Mouse (Mus musculus) c-Kit-positive CD71-positive TER-119-positive erythroid progenitor cells, embryonic 14.5 days (primary cell): Measurements from ENCODE around the gene Knstrn.

Experiments used
- DNase-seq: peaks from one replicate; pipeline ENCODE4 v3.0.0-alpha.2; 2013; ENCODE audit warnings: low spot score

Gene Knstrn

GRCm38 (mm10) chr2:118813981-118814836, at the start of gene Knstrn:
Gene Knstrn, plus strand, starts transcription at chr2:118814003.
- peak; percentile 88 for DNase-seq

DNA sequence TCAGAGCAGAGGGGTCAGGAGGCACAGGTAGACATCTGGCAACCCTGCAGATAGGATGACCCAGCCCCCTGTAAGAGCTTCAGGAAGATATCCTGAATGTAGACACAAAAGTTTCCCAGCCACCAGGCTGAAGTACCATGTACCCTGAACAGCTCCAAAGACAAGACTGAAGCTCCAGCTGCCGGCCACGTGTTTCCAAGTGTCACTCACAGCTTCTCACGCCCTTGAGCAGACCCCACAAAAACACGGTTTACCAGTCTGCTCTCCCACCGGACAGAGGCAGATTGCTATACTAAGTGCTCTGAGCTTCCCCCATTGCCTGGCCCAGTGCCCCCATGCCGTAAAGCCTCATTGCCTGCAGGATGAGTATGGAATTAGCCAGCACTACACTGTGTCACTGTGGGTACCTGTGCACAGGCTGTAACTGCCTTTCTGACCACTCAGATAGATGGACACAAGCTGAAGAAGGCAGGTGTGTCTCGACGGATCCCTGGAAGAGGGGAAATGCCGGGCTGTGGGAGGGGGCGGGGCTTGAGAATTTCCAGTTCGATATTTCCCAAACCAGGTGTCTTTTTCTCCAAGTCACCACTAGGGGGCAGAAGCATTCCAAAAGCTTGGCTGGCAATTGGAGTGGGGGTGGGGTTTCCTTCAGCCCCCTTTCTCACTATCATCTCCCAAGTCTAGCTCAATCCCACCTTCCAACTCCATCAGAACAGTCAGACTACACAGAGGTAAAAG, 49.5 kb upstream of the Knstrn start:
- DNase-seq, result no peak

DNA sequence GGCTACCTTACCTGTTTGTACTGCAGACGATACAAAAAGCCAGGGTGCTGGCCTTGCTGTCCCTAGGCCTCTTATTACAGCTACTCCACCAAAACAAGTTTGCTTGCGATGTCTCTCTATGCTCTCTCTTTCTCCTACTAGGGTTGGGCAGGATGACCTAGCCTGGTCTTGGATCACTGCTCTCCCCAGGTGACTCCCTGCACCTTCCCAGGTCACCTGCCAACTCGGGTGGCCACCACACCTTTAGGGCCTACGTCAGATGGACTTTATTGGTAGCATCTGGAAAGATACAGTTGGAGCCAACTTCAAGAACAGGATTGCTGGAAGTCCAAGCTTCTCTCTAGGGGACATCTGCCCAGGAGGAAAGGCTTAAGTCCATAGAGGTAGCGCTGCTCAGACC, 48.9 kb upstream of the Knstrn start:
- no peak for DNase-seq

GRCm38 (mm10) chr2:118766041-118767033, 47.5 kb upstream of the Knstrn start:
- DNase-seq, result no peak

GRCm38 (mm10) chr2:118772158-118772874, 41.5 kb upstream of the Knstrn start, which contains the start of gene Phgr1:
Gene Phgr1, plus strand, starts transcription at chr2:118772769.
- no peak for DNase-seq

DNA sequence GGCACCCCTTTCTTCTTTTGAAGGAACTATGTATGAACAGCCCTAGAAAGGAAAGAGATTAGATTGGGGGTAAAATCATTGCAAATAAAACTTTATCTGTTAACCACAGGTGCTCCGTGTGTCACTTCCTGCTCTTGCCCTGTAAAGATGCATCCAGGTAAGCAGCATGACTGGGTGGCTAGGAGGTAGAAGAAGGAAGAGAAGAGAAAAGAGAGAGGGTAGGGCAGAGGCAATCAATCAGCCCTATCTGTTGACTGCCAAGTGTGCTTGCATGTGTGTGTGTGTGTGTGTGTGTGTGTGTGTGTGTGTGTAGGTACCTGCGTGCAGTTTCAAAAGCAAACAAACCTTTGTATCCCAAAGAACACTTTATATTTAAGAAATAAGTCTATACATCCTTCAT, 39.3 kb upstream of the Knstrn start:
- DNase-seq, result no peak

GRCm38 (mm10) chr2:118775396-118775795, 38.4 kb upstream of the Knstrn start:
- DNase-seq, result no peak

DNA sequence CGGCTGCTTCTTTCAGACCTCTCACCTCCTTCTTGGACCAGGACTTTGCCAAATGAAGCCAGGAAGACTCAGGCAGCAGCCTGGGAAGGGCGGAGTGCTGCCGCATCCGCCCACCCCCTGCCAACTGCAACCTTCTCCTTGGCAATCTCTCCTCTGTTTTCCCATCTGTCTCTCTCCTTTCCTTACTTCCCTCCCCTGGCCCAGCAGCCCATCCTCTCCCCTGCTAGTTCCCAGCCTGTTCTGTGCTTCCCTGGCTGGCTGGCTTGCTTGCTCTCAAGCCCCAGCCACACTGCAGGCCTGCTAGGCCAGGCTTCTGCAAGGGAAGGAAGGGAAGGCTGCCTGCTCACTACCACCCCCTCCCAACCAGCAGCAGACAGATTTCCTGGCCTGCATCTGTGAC, 38.0 kb upstream of the Knstrn start:
- no peak for DNase-seq

DNA sequence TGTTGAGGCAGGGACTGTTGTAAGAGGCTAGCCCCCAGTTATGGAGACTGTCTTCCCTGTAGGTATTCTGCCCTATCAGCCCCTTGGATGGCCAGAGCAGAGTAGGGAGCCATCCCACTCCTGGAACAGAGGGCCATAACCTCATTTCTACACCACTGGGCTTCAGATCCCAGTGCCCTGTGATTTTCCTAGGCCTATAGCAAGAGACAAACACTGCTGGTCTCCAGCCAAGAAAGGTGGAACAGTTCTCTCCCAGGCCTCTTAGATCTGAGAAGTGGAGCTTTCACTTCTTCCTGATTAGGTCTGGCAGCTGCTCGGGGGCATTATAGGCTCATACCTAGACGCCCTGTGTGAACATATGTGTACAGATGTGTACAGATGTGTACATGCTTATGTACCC, 37.5 kb upstream of the Knstrn start:
- no peak for DNase-seq

DNA sequence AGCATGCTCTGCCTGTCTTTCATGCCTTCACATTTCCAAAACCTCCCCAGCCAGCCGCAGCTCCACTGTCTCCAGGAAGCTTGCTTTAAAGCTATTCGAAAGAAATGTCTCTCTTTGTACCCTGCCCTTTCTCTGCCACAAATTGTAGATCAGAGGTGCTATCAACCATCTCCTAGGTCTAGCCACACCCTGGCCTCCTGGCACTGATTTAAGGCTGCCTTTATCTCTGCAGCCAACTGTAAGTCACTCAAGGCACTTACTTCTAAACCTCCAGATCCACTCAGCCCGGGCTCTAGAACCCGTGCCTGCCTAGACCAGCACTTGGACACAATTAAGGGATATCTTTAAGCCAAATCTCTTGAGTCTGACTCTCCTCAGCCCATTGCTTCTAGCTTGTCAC, 35.4 kb upstream of the Knstrn start:
- DNase-seq, result no peak

DNA sequence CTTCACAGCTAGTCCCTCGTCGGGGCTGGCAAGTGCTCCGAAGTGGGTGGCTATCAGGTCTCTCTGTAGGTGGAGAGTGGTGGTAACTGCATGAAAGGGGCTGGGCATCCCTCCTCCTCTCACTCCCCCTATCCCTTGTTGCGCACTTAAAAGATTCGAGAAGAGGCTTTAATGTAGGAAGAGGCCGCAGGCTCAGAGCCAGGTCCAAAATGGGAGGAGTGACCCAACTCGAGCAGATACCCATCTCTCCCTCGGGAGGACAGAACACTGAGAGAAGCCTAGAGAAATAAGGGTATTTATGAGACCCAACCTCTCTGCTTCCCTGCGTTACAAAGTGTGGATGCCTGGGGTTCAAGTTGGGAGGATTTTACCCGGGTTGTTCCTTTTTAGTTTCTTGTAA, 34.7 kb upstream of the Knstrn start:
- DNase-seq, result no peak

- DNase-seq, result peak; percentile 73
Measured at GRCm38 (mm10) chr2:118779504-118780480, 34.0 kb upstream of the Knstrn start, which contains the start of gene Disp2. Gene Disp2, plus strand, starts transcription at chr2:118779719.

DNA sequence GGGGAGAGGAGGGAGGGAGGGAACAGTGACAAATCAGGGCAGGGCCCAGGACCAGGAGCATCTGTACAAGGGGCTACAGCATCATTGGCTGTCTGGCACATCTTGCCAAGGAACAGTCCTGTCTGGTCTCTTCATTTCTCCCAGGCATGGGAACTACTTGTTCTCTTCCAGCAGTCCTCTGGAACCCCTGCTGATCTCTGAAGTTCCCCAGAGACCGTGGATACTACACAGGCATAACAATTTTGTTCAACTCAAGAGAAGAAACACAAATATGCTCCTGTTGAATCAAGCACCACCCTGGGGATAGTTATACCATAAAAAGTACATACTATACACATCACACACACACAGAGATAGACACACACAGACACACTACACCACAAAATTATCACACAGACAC, 32.7 kb upstream of the Knstrn start:
- no peak for DNase-seq

DNA sequence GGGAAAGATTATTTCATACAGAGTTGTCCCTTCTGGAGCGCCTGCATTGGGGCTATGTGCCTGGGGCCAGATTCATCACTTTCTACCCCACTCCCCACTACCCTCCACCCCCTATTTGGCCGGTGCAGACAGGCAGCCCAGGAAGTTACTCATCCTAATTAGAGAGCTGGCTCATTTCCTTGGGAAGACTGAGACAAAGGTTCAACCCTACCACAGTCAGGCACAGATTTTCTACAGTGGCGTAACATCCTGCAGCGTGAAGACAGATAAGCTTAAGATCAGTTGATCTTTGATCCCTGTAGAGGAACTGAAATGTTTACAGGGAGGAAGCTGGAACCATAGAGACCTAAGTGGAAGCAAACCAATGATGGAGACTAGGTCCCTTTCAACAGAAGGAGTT, 31.5 kb upstream of the Knstrn start:
- no peak for DNase-seq

DNA sequence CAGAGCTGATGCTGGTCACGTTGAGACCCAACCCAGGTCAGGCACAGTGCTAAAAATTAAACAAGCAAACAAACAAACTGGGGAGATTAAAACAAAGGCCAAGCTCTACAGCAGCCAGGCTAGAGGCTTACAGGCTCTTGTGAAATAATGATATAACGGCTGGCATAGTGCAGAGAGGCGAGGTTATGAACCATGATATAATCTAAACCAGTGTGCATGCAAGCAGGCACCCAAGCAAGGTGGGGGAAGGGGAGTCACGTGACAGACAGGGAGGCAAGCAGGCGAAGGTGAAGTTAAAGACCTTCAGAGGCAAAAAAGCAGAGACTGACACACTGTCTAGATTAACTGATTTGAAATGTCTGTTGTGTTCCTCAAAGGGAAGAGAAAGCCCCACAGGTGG, 30.7 kb upstream of the Knstrn start:
- no peak for DNase-seq

- DNase-seq, result no peak
Measured at GRCm38 (mm10) chr2:118783663-118784062, 30.1 kb upstream of the Knstrn start.

GRCm38 (mm10) chr2:118786525-118786924, 27.3 kb upstream of the Knstrn start:
- no peak for DNase-seq

DNA sequence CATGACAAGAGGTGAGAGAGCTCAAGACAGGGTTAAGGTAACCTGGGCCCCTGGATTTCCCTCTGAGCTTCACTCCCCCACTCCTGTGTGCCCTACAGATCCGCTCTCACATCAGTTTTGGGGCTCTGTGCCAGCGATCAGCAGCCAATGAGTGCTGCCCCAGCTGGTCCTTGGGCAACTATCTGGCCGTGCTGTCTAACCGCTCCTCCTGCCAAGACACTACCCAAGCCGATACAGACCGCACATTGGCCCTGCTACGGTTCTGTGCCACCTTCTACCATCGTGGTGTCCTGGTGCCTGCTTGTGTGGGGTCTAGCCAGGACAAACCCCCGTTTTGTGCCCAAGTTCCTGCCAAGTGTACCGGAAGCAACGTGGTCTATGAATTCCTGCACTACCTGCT, 24.3 kb upstream of the Knstrn start:
- no peak for DNase-seq

- no peak for DNase-seq
Measured at GRCm38 (mm10) chr2:118790221-118790550, 23.6 kb upstream of the Knstrn start.
